Mouse (Mus musculus): Measurements from ENCODE around the gene Zfp609.

DNA sequence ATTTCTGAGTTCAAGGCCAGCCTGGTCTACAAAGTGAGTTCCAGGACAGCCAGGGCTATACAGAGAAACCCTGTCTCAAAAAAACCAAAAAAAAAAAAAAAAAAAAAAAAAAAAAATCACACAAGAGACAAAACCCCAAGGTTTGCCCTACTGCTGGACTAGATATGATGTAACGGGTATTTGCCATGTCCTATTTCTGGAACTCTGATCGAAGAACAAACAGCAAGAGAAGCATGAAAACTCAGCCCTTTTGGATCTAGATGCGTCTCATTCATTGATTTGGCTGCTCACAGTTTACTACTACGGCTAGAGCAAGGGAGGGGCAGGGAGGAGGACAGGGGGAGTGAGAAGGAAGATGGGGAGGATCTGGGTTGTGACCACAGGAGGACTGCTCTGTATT lies 5.4 kb downstream of the Zfp609 start:
- TF ChIP-seq POLR2A (IDR thresholded peaks at IDR 0.05; ENCODE audit: insufficient read length, low read depth) (no peak), MAX (IDR thresholded peaks at IDR 0.05; ENCODE audit: low read depth) (no peak), USF1 (IDR thresholded peaks at IDR 0.05; ENCODE audit: low read depth) (no peak), MYOG (IDR thresholded peaks at IDR 0.05; ENCODE audit: control insufficient read depth in 1 of 3, insufficient read depth in 1 of 3, insufficient read length in 2 of 3, low read depth in 2 of 3) (no peak), TCF12 (IDR thresholded peaks at IDR 0.05; ENCODE audit: insufficient read depth, poor library complexity, severe bottlenecking) (no peak)

Measured in myocyte (in vitro differentiated cells).